Mouse (Mus musculus) natural killer cell, adult 2 months (primary cell): ENCODE results near the gene Gm20388.

Experiments
- DNase-seq, 2 experiments: peaks; one replicate each; pipeline ENCODE4 v3.0.0; 2022; ENCODE audit warnings: low spot score in 2 of 2

The Gm20388 gene

GRCm38 (mm10) chr8:121706956-121707355, 1796.3 kb downstream of the Gm20388 start:
- DNase-seq: no peak

GRCm38 (mm10) chr8:121708406-121708805, 1797.8 kb downstream of the Gm20388 start:
- DNase-seq: no peak

DNA sequence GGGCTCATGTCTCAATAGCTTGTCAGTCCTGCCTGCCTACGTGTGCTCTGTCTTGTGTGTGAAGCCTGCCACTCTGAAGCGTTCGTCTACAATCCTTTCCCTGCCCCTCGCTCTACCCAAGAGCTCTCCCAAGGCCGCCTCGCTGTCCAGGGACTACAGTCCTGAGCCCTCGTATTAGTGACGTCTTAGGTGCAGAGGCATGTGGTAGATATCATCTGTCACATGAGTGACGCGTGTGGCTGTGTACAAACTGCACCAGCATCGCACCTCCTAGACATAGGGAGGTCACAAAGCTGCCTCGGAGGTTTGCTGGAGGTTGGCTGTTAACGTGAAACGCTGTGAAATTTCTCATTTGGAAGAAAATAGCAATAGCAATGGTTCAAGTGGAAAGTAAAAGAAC, 1806.9 kb downstream of the Gm20388 start:
- no peak for DNase-seq

- DNase-seq: peak in 1 of 2 experiments; percentile 22
These were observed 1807.4 kb downstream of the Gm20388 start for GRCm38 (mm10) chr8:121717982-121718425.

DNA sequence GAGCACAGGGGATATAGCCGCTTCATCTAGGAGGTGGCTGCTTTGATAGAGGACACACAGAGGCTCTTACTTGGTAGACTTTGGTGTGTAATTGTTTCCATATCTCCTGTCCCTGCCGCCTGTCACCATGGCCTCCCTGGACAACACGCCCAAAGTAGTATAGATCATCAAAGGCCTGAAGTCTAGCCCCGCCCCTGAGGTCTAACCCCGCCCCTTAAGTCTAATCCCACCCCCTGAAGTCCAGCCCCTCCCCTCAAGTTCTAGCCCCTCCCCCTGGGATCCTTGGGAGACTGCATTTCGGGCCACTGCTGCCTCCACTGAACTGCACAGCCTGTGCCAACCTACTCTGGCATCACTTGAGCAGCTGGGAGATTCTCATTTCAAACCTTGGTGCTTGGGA, 1808.3 kb downstream of the Gm20388 start:
- no peak for DNase-seq

GRCm38 (mm10) chr8:121721072-121721471, 1810.4 kb downstream of the Gm20388 start:
- DNase-seq: no peak

GRCm38 (mm10) chr8:121723846-121724245, 1813.2 kb downstream of the Gm20388 start:
- DNase-seq: no peak

DNA sequence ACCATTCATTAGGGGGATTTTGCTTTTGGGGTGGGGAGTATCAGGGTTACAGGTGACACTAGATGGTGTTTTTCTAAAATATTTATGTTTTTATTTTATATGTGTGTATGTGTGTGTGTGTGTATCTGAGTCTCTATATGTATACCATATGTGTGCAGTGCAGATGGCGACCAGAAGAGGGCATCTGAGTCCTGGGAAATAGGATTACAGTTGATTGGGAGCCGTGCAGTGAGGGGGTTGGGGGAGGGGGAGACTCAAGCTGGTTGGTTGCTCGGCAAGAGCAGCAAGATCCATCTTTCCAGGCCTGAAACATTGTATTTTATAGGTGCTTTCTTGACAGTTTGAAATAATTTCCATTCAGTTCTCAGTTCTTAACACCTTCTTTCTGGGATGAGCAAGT, 1816.5 kb downstream of the Gm20388 start:
- DNase-seq: no peak

- no peak for DNase-seq
These were observed 1818.7 kb downstream of the Gm20388 start, which contains the start of gene Jph3 for GRCm38 (mm10) chr8:121729323-121729722. Jph3 (plus strand) TSS chr8:121729623.

GRCm38 (mm10) chr8:121729754-121730153, 1819.1 kb downstream of the Gm20388 start:
- no peak for DNase-seq

DNA sequence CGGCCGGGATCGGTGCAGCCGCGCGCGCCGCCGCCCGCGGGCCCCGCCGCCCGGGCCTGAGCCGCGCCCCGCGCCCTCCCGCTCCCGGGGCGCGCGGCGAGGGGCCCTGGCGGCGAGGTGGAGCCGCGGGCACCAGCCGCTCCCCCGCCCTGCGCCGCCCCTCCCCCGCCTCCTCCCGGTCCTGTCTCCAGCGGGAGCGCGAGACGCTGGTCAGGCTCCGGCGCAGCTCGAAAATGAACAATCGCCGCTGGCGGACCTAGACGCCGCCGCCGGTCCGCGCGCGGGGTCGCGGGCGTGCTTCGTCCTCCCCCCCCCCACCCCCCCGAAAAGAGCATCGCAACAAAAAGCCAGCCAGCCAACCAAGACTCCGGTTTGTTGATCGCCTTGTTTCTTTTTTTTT, 1819.5 kb downstream of the Gm20388 start:
- DNase-seq: no peak

GRCm38 (mm10) chr8:121730646-121731045, 1820.0 kb downstream of the Gm20388 start:
- no peak for DNase-seq

DNA sequence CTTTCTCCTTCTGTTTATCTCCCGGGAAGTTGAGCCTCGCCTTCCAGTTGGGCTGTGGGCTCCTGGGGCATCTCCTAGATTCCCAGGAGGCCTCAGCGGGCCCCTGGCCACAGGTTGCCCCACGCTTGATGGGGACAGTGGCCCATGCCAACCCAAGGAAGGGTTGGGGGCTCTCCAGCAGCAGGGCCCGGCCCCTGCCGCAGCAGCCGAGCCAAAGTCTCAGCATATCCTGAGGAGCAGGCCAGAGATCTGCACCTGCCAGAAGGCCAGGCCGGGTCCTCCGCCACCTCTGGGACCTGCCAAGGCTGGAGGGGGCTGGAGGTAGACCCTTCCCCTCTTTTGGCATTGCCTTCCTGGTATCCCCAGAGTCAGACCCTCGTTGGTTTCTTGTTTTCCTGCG, 1820.4 kb downstream of the Gm20388 start:
- DNase-seq: no peak

- no peak for DNase-seq
These were observed 1821.1 kb downstream of the Gm20388 start for GRCm38 (mm10) chr8:121731471-121732333.

DNA sequence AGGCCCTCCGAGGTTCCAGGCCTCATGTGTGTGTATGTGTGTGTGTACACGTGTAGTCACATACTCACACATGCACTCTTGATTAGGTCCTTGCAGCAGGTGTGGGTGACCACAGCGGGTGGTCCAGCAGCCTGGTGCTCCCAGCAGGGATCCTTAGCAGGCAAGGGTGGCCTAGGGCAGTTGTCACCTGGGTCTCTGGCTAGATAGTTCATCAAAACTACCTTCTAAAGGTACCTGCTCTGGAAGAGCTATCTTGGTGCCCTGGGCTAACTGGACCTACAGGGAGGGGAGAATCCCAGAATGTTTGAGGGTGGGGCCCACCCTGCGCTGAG, 1821.7 kb downstream of the Gm20388 start:
- DNase-seq: no peak

DNA sequence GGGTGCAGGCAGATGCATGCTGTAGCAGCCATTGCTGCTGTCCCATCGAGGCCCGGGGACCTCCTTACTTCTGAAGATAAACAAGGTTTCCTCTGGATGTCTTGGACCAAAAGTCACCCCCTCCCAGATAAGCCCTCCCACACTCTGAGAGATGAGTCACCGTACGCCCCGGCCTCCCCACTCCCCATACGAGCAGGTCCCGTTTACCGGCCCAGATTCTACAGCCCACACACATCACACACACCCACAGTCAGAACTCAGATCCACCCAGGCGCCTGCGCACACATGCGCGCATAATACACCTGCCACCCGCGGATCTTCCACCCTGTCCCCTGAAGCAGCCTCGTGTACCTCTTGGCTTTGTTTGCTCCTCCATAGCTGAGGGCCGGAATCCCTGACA, 1823.6 kb downstream of the Gm20388 start:
- no peak for DNase-seq

- DNase-seq: no peak
These were observed 1825.6 kb downstream of the Gm20388 start for GRCm38 (mm10) chr8:121736236-121736635.

DNA sequence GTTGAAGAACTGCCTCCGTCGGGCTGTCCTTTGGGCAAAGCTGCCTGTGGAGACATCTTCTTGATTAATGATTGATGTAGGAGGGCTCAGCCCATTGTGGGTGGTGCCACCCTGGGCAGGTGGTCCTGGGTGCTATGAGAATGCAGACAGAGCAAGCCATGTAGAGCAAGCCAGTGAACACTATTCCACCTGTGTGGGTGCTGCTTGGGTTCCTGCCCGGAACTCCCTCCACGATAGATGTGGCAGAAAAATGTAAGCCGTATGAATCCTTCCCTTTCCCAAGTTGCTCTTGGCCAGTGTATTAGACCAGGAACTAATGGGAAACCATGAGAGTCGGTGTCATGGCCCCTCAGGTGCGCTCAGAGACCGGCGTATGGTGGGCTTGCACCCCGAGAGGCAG, 1830.1 kb downstream of the Gm20388 start:
- DNase-seq: no peak

GRCm38 (mm10) chr8:121749501-121749900, 1838.9 kb downstream of the Gm20388 start:
- DNase-seq: no peak

DNA sequence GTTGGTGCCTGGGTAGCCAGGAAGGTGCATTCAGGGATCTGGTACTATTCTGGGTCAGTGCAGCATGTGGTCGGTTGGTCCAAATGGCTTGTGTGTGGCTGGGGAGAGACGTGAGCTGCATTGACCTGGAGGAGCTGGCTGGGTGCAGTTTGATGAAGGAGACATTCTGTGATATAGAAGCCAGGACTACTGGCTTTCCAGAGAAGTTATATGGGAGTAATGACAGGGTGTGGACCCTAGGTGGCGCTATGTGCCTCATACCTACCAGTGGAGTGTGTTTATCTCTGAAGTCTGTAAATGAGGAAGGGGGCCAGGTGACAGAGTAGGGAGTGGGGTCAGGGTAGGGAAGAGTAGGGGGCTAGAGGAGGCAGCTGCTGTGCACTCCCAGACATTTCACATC, 1839.9 kb downstream of the Gm20388 start:
- DNase-seq: no peak

DNA sequence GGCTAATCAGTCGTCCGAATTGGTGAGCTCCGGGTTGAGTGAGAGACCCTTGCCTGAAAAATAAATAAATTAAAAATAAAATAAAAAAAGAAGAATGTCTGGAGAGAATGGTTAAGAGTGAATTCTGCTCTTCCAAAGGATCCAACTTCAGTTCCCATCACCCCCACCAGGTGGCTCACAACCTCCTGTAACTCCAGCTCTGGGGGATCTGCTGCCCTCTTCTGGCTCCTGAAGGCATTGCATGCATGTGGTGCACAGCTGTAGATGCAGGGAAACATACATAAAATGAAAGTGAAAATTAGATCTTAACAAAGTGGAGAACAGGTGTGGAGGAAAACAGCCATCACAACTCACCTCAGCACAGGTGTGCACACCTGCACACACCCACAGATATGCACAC, 1840.8 kb downstream of the Gm20388 start:
- peak; percentile 36 to 60 for DNase-seq

GRCm38 (mm10) chr8:121758470-121758869, 1847.8 kb downstream of the Gm20388 start:
- no peak for DNase-seq

DNA sequence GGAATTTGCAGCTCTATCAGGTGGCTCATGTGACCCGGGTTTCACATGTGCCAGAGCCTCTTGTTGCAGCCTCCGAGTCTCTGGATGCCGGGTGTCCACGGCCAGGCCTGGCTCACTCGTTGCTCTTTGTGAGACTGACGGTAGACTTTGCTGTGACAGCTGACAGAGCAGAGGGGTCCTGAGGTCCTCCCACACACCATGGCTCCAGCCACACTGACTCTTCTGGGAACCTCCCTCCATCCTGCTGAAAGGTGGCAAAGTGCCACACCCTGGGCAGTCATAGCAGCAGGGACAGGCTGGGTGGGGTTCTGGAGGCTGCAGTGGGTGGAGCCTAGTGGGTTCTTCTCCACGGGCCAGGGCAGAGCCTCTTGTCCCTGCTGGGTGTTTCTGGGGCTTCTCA, 1849.8 kb downstream of the Gm20388 start:
- DNase-seq: no peak

DNA sequence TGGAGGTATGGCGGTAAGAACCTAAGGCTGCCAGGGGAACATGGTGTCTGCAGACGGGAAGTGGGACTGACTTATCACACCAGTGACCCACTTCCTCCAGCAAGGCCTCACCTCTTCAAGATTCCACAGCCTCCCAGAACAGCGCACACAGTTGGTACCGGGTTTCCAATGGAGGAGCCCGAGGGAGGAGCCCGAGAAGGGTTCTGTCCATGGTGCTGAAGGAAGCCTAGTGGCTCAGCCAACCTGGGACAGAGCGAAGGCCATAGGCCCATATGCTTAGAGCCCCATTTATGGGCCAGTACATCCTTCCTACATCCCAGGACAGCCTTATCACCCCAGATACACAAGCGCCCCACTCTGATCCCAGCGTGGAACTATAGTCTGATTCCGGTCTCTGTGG, 1850.8 kb downstream of the Gm20388 start:
- no peak for DNase-seq
